Mouse (Mus musculus): ENCODE results near the gene Slc6a5.

Slc6a5 gene

GRCm38 (mm10) chr7:49909850-49910249 lies at the start of gene Slc6a5:
Gene Slc6a5 (plus strand): TSS chr7:49910146.
- no peak for DNase-seq (ENCODE audit: extremely low spot score, low read depth, low spot score)

- DNase-seq (ENCODE audit: extremely low spot score, low read depth, low spot score) = no peak
Observed at GRCm38 (mm10) chr7:49861196-49861595, 48.8 kb upstream of the Slc6a5 start.

GRCm38 (mm10) chr7:49863753-49864152 lies 46.2 kb upstream of the Slc6a5 start:
- DNase-seq (ENCODE audit: extremely low spot score, low read depth, low spot score) = no peak

- DNase-seq (ENCODE audit: extremely low spot score, low read depth, low spot score) = no peak
Observed at GRCm38 (mm10) chr7:49869656-49870055, 40.3 kb upstream of the Slc6a5 start.

- DNase-seq (ENCODE audit: extremely low spot score, low read depth, low spot score) = no peak
Observed at GRCm38 (mm10) chr7:49870276-49870675, 39.7 kb upstream of the Slc6a5 start.

- no peak for DNase-seq (ENCODE audit: extremely low spot score, low read depth, low spot score)
Observed at GRCm38 (mm10) chr7:49877307-49877706, 32.6 kb upstream of the Slc6a5 start.

GRCm38 (mm10) chr7:49879051-49879450 lies 30.9 kb upstream of the Slc6a5 start:
- no peak for DNase-seq (ENCODE audit: extremely low spot score, low read depth, low spot score)

GRCm38 (mm10) chr7:49879998-49880707 lies 29.8 kb upstream of the Slc6a5 start:
- no peak for DNase-seq (ENCODE audit: extremely low spot score, low read depth, low spot score)

- no peak for DNase-seq (ENCODE audit: extremely low spot score, low read depth, low spot score)
Observed at GRCm38 (mm10) chr7:49882288-49882687, 27.7 kb upstream of the Slc6a5 start.

GRCm38 (mm10) chr7:49882694-49883389 lies 27.1 kb upstream of the Slc6a5 start:
- no peak for DNase-seq (ENCODE audit: extremely low spot score, low read depth, low spot score)

GRCm38 (mm10) chr7:49887776-49888390 lies 22.1 kb upstream of the Slc6a5 start:
- no peak for DNase-seq (ENCODE audit: extremely low spot score, low read depth, low spot score)

GRCm38 (mm10) chr7:49894786-49895185 lies 15.2 kb upstream of the Slc6a5 start:
- DNase-seq (ENCODE audit: extremely low spot score, low read depth, low spot score) = no peak

GRCm38 (mm10) chr7:49895296-49895695 lies 14.7 kb upstream of the Slc6a5 start:
- no peak for DNase-seq (ENCODE audit: extremely low spot score, low read depth, low spot score)

GRCm38 (mm10) chr7:49902003-49902552 lies 7.9 kb upstream of the Slc6a5 start:
- no peak for DNase-seq (ENCODE audit: extremely low spot score, low read depth, low spot score)

- DNase-seq (ENCODE audit: extremely low spot score, low read depth, low spot score) = no peak
Observed at GRCm38 (mm10) chr7:49907191-49908171, 2.5 kb upstream of the Slc6a5 start.

- no peak for DNase-seq (ENCODE audit: extremely low spot score, low read depth, low spot score)
Observed at GRCm38 (mm10) chr7:49908181-49908855, 1.6 kb upstream of the Slc6a5 start.

GRCm38 (mm10) chr7:49908990-49909411 lies 945 bp upstream of the Slc6a5 start:
- no peak for DNase-seq (ENCODE audit: extremely low spot score, low read depth, low spot score)

GRCm38 (mm10) chr7:49910361-49910760 lies 415 bp downstream of the Slc6a5 start:
- peak; percentile 88 for DNase-seq (ENCODE audit: extremely low spot score, low read depth, low spot score)

GRCm38 (mm10) chr7:49911147-49911946 lies 1.4 kb downstream of the Slc6a5 start:
- DNase-seq (ENCODE audit: extremely low spot score, low read depth, low spot score) = no peak
